Mouse (Mus musculus) G1E (cell line): ENCODE measurements around the gene Scd1.

Experiments used
- CTCF ChIP-seq: IDR thresholded peaks from 2 replicates; pipeline ENCODE4 v1.5.1; 2012; ENCODE audit warnings: low read depth, low read length, inconsistent platforms, mixed read lengths
- GATA1 ChIP-seq: IDR thresholded peaks from 2 replicates; pipeline ENCODE4 v1.6.1; 2012; ENCODE audit warnings: borderline replicate concordance, low read length, inconsistent platforms, mixed read lengths
- GATA2 ChIP-seq: IDR thresholded peaks from 2 replicates; pipeline ENCODE4 v1.6.1; 2012; ENCODE audit warnings: low read depth, low read length, inconsistent platforms, borderline replicate concordance
- POLR2AphosphoS5 ChIP-seq: IDR thresholded peaks from 2 replicates; pipeline ENCODE4 v1.6.1; 2012; ENCODE audit warnings: low read depth, low read length, inconsistent platforms; ENCODE audit not compliant: insufficient replicate concordance
- TAL1 ChIP-seq: conservative IDR thresholded peaks from 2 replicates; pipeline ENCODE4 v1.6.1; 2012; ENCODE audit warnings: low read depth, low read length, inconsistent platforms, mixed read lengths

DNA sequence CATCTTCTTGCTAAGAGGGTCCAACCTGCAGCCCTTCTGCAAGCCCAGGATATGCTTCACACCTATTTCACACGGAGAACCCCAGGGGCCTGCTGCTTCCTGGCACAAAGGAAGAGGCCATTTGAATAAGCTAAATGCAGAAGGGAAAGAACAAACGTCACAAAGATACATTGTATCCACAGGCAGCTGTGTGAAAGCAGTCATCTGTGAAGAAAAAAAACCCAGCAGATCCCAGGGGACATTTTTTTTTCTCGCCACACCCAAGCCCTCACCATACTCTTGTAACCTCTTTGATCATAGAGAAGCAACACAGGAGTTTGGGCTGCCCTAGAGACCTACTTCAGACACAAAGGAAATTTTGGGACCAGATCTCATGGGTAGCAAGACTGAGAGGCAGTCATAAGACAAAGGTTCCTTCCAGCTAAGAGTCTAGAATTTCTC is 31.1 kb downstream of the Scd1 start:
- TF ChIP-seq CTCF: no peak
- TF ChIP-seq GATA1: no peak
- TF ChIP-seq POLR2AphosphoS5: no peak
- no peak for TF ChIP-seq TAL1
- TF ChIP-seq GATA2: no peak
